In the genomic region with DNA sequence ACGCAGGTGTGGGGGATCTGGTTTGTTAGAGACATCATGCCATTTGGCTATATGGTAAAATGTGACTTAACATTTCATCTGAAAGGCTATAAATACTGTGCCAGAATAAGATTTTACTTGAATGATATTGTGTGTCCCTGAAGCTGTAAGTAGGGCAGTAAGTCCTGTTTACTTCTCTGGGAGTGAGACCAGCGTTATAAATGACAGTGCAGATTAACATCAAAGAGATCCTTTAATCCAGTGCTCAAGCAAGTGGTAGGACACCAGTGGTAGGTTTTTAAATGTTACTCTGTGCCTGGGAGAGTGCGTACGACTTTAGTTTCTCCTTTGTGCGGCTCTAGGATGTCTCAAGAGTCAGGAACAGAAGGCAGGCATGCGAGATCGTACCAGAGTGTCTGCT, we compare ENCODE assay signal across 15 mouse cellular contexts.
"Had no signal": no experiment of that assay in that cellular context is flagged by ENCODE, and none has a peak within 500 bp of the region (broad histone marks: within the 10 kb centered on the region; RNA-seq: fewer than 3 reads in every experiment).

No protein-coding gene starts in this region.

- H3K27ac ChIP-seq: intestine, embryonic 15.5 days; kidney, embryonic 15.5 days; liver, embryonic 13.5 days; midbrain, embryonic 13.5 days; neural tube, embryonic 12.5 days; neural tube, embryonic 15.5 days had no signal

- H3K9ac ChIP-seq: intestine, embryonic 15.5 days; kidney, embryonic 15.5 days; liver, embryonic 13.5 days; midbrain, embryonic 13.5 days; neural tube, embryonic 12.5 days; neural tube, embryonic 15.5 days had no signal

- H3K27me3 ChIP-seq: intestine, embryonic 15.5 days; kidney, embryonic 15.5 days; liver, embryonic 13.5 days; midbrain, embryonic 13.5 days; neural tube, embryonic 12.5 days; neural tube, embryonic 15.5 days had no signal

- H3K4me2 ChIP-seq: intestine, embryonic 15.5 days; kidney, embryonic 15.5 days; liver, embryonic 13.5 days; midbrain, embryonic 13.5 days; neural tube, embryonic 12.5 days; neural tube, embryonic 15.5 days had no signal

- H3K4me3 ChIP-seq: intestine, embryonic 15.5 days; kidney, embryonic 15.5 days; liver, embryonic 13.5 days; midbrain, embryonic 13.5 days; neural tube, embryonic 12.5 days; neural tube, embryonic 15.5 days had no signal

- H3K9me3 ChIP-seq: intestine, embryonic 15.5 days; kidney, embryonic 15.5 days; liver, embryonic 13.5 days; midbrain, embryonic 13.5 days; neural tube, embryonic 12.5 days; neural tube, embryonic 15.5 days had no signal

- ATAC-seq: intestine, embryonic 15.5 days; midbrain, embryonic 13.5 days had no signal

- H3K4me1 ChIP-seq: intestine, embryonic 15.5 days; kidney, embryonic 15.5 days; liver, embryonic 13.5 days; midbrain, embryonic 13.5 days; neural tube, embryonic 12.5 days; neural tube, embryonic 15.5 days had no signal

- DNase-seq: kidney, adult 11 months; kidney, adult 8-10 months; kidney, postnatal 10 days; kidney, postnatal 36 days; liver, embryonic 13.5 days; lung, adult 2 months; lung, postnatal 14 days; lung, postnatal 4 days; thymus, adult 18-20 months; thymus, postnatal 36 days had no signal
